Mouse (Mus musculus) hindbrain, embryonic 11.5 days (tissue): ENCODE data around the gene Slc17a8. TPM values are rescaled to one million over a fixed set of nuclear protein-coding genes. Genes with fewer than 3 reads are reported as not detected.
"Not testable (repeated sequence)": the region's sequence is repeated elsewhere in the genome, so short reads cannot be mapped to it uniquely, and the experiment has no call there.

Experiments
- ATAC-seq: fragments of 200-750 bp; cut with Nextera tagmentation; 2 replicates; pipeline ENCODE4 v1.8.0; 2017; ENCODE audit warnings: mild to moderate bottlenecking, moderate TSS enrichment, moderate library complexity; ENCODE audit not compliant: low FRiP score
- DNase-seq: peaks from one replicate; pipeline ENCODE4 v3.0.0-alpha.2; 2015; ENCODE audit warnings: low spot score
- H3K27ac ChIP-seq: fragments of 300-500 bp; sonication (generic); 2 replicates; pipeline ENCODE4 v1.5.1; 2014; ENCODE audit warnings: mild to moderate bottlenecking, low read depth, low read length
- H3K27me3 ChIP-seq: fragments of 300-500 bp; sonication (generic); 2 replicates; pipeline ENCODE4 v1.6.1; 2014; ENCODE audit warnings: mild to moderate bottlenecking, low read length, moderate library complexity, mixed read lengths; ENCODE audit not compliant: control insufficient read depth, insufficient read depth
- H3K36me3 ChIP-seq: fragments of 300-500 bp; sonication (generic); 2 replicates; pipeline ENCODE4 v1.6.1; 2014; ENCODE audit warnings: mild to moderate bottlenecking, low read length, moderate library complexity, mixed read lengths; ENCODE audit not compliant: control insufficient read depth, insufficient read depth
- H3K4me1 ChIP-seq: fragments of 300-500 bp; sonication (generic); replicated peaks from 2 replicates; pipeline ENCODE4 v1.6.1; 2014; ENCODE audit warnings: low read length, mixed read lengths; ENCODE audit not compliant: control insufficient read depth, insufficient read depth
- H3K4me2 ChIP-seq: fragments of 300-500 bp; sonication (generic); replicated peaks from 2 replicates; pipeline ENCODE4 v1.6.1; 2014; ENCODE audit warnings: mild to moderate bottlenecking, low read depth, low read length
- H3K4me3 ChIP-seq: fragments of 300-500 bp; sonication (generic); 2 replicates; pipeline ENCODE4 v1.5.1; 2014; ENCODE audit warnings: low read depth, low read length
- H3K9ac ChIP-seq: fragments of 300-500 bp; sonication (generic); 2 replicates; pipeline ENCODE4 v1.6.1; 2014; ENCODE audit warnings: low read depth, low read length
- H3K9me3 ChIP-seq: fragments of 300-500 bp; sonication (generic); 2 replicates; pipeline ENCODE4 v1.6.1; 2016; ENCODE audit warnings: low read length; ENCODE audit not compliant: control insufficient read depth
- WGBS: fragments of 180-500 bp; shearing (Covaris S2); extraction: QIAGEN DNeasy Blood & Tissue Kit; methylation state at CpG from one replicate; pipeline ENCODE4 v1.1.7; 2014; 5-methylcytosine and 5-hydroxymethylcytosine counted together
- polyA plus RNA-seq: library from polyadenylated mRNA; unstranded; fragments of >200 nt; fragmentation: Nextera tagmentation; extraction: Ambion mirVana; gene quantifications from 2 replicates; pipeline ENCODE4 v1.2.1, GENCODE M21; 2014

Slc17a8 gene
- polyA plus RNA-seq, 1 experiment from 2014 or later, result 2.0 TPM

DNA sequence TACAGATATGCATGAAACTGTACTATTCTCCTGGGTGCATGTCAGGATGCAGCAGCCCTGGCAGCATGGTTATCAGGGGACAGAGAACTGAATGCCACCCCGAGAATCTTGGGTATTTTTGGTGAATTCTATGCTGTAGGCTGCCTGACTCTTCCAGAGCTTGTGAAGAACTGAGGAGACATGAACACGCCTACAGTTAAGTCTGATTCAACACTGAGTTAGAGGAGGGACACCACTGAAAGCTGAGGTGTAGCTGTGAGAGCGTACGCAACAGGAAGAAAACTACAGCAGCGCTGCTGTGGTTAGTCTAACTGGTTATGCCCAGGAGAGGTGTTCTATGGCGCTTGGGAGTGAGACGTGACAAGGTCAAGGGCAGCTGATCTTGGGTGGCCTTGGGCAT lies 67.2 kb downstream of the Slc17a8 start:
- 86% methylated on average over 7 of the region's 7 CpGs for WGBS
- H3K36me3 ChIP-seq, H3K9me3 ChIP-seq, ATAC-seq, H3K4me1 ChIP-seq, DNase-seq, H3K4me2 ChIP-seq, H3K27ac ChIP-seq, H3K9ac ChIP-seq, H3K27me3 ChIP-seq, H3K4me3 ChIP-seq: not testable (repeated sequence)

DNA sequence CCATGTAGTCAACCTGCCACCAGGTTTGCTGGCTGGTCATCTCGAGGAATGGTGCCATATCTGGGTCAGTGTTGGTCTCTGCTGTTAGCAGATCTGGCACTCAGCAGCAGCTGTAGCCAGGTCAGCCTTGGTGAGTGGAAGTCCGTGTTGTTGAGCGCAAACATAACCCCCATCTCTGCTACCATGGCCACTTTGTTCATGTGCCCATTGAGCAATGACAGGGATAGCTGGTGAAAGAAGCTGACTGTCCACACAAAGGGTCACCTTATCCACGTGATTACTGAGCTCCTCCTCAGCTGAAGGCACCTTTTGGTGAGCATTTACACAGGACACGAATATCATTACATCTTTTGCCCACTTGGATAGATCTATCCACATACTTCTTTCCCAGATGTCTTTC lies 68.0 kb downstream of the Slc17a8 start:
- no peak overlapping the region for H3K4me2 ChIP-seq
- no peaks in the 10 kb centered on the region for H3K9me3 ChIP-seq
- 84% methylated on average over 5 of the region's 5 CpGs for WGBS
- no peak overlapping the region for H3K27ac ChIP-seq
- no peaks in the 10 kb centered on the region for H3K36me3 ChIP-seq
- no peaks in the 10 kb centered on the region for H3K4me1 ChIP-seq
- ATAC-seq (no peak), DNase-seq (no peak)
- no peaks in the 10 kb centered on the region for H3K27me3 ChIP-seq
- no peak overlapping the region for H3K9ac ChIP-seq
- no peak overlapping the region for H3K4me3 ChIP-seq

DNA sequence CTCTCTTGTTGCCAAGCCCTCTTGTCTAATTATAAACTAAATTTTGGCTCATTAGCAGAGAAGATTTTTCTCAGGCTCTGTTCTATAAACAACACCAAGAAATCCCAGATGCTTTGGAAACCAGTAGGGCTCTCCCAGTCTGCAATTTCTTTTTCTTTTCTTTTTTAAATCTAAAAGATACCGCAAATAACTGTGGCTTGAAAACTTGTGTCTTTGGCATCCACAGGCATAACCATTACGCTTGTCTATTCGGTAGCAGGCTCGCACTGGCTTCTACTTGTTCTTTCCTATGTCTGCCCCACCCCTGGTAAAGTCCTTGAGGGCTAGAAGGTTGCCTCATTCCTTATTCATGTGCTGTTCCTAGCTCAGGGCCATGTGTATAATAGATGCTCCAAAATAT lies 69.4 kb downstream of the Slc17a8 start:
- Histone ChIP-seq H3K4me1 (no peaks in the 10 kb centered on the region), H3K9ac (no peak overlapping the region), H3K4me2 (no peak overlapping the region), H3K27ac (no peak overlapping the region), H3K4me3 (no peak overlapping the region), H3K9me3 (no peaks in the 10 kb centered on the region), H3K36me3 (no peaks in the 10 kb centered on the region), H3K27me3 (no peaks in the 10 kb centered on the region)
- 90% methylated on average over 4 of the region's 4 CpGs for WGBS
- DNase-seq, result no peak
- no peak for ATAC-seq

DNA sequence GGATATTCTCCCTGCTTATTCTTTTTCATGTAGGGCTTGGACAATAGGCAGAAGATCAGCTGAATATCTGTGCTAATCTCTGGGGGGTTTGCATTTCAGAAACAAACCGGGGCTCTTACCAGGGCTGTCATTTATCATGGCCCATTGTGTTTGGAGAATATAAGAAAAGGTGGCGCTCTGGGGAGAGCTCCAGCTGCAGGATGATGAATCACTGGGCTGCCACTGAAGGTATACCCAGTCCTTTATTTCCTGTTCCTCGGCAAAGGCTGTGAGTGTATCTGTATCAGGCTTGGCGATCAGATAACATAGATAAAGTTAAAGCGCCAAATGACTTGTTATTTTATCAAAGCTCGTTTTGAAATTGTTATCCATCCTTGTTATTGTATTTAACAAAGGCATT lies 73.0 kb downstream of the Slc17a8 start:
- H3K9me3 ChIP-seq, result no peaks in the 10 kb centered on the region
- DNase-seq, result peak; percentile 30
- no peaks in the 10 kb centered on the region for H3K27me3 ChIP-seq
- H3K4me3 ChIP-seq, result no peak overlapping the region
- H3K36me3 ChIP-seq, result no peaks in the 10 kb centered on the region
- no peak overlapping the region for H3K9ac ChIP-seq
- no peaks in the 10 kb centered on the region for H3K4me1 ChIP-seq
- 47% methylated on average over 6 of the region's 6 CpGs for WGBS
- no peak overlapping the region for H3K4me2 ChIP-seq
- ATAC-seq, result peak; percentile 67
- no peak overlapping the region for H3K27ac ChIP-seq

DNA sequence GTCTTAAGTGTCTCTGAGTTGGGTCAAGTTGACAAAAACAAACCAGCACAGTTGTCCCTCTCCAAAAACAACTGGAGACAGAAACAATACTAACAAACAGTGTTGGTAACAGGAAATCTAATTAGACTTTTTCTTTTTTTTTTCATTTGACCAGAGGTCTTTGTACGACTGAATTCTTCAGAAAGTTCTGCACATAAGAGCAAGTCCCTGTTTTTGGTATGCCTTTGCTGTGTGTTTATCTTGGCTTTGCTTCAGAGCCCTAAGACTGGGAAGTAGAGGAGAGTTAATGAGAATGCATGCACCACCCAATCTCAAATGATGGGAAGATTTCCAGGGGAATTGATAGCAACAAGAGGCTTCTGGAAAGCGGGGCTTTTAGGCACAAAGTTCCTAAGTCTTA lies 74.1 kb downstream of the Slc17a8 start:
- Histone ChIP-seq H3K36me3 (no peaks in the 10 kb centered on the region), H3K9me3 (no peaks in the 10 kb centered on the region), H3K4me1 (no peaks in the 10 kb centered on the region), H3K27me3 (no peaks in the 10 kb centered on the region), H3K4me3 (no peak overlapping the region), H3K9ac (no peak overlapping the region), H3K27ac (peak overlapping the region; percentile 52), H3K4me2 (no peak overlapping the region)
- DNase-seq (no peak), ATAC-seq (no peak)
- 88% methylated on average over 2 of the region's 2 CpGs for WGBS

DNA sequence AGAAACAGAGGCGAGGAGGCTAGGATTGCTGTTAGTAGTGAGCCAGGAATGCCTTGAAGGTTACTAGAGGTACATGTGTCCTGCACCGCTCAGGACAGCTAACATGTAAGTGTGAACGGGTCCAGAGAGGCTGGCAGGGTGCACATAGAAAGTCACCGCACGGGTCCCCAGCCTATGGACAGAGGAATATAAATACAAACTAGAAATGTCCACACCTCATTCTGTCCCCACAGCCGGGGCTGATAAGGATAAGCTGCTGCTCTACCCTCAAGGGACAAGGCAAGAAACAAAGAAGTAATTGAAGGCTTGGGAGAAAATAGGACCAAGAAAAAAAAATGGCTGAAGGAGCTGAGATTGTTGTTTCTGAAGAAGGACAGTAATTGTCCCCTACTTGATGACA lies 77.2 kb downstream of the Slc17a8 start:
- no peaks in the 10 kb centered on the region for H3K36me3 ChIP-seq
- ATAC-seq, result no peak
- WGBS, result 78% methylated on average over 6 of the region's 6 CpGs
- no peaks in the 10 kb centered on the region for H3K9me3 ChIP-seq
- H3K4me3 ChIP-seq, result no peak overlapping the region
- no peaks in the 10 kb centered on the region for H3K4me1 ChIP-seq
- no peak overlapping the region for H3K9ac ChIP-seq
- DNase-seq, result no peak
- H3K27ac ChIP-seq, result no peak overlapping the region
- H3K4me2 ChIP-seq, result no peak overlapping the region
- H3K27me3 ChIP-seq, result no peaks in the 10 kb centered on the region

DNA sequence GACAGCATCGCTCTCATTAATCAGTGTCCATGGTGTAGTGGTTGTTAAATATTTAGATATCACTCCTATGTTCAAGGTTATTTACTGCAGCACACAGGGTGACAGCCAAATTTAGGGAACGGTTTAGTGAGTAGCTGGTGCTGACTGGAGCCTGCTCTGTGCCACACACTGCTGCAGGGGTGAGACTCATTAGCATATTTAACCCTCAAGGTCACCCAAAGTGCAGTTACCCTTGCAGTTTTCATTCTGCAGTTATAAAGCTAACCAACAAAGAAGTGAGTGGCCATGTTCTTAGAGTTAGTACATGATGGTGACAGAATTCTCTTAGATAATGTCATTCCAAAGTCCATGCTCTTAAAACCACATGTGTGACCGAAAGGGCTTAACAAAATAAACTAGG lies 78.7 kb downstream of the Slc17a8 start:
- no peak for ATAC-seq
- no peak overlapping the region for H3K4me3 ChIP-seq
- no peak overlapping the region for H3K27ac ChIP-seq
- DNase-seq, result no peak
- H3K9me3 ChIP-seq, result no peaks in the 10 kb centered on the region
- H3K4me1 ChIP-seq, result no peaks in the 10 kb centered on the region
- no peak overlapping the region for H3K9ac ChIP-seq
- H3K4me2 ChIP-seq, result no peak overlapping the region
- WGBS, result 89% methylated on average over 3 of the region's 3 CpGs
- H3K27me3 ChIP-seq, result no peaks in the 10 kb centered on the region
- H3K36me3 ChIP-seq, result no peaks in the 10 kb centered on the region

DNA sequence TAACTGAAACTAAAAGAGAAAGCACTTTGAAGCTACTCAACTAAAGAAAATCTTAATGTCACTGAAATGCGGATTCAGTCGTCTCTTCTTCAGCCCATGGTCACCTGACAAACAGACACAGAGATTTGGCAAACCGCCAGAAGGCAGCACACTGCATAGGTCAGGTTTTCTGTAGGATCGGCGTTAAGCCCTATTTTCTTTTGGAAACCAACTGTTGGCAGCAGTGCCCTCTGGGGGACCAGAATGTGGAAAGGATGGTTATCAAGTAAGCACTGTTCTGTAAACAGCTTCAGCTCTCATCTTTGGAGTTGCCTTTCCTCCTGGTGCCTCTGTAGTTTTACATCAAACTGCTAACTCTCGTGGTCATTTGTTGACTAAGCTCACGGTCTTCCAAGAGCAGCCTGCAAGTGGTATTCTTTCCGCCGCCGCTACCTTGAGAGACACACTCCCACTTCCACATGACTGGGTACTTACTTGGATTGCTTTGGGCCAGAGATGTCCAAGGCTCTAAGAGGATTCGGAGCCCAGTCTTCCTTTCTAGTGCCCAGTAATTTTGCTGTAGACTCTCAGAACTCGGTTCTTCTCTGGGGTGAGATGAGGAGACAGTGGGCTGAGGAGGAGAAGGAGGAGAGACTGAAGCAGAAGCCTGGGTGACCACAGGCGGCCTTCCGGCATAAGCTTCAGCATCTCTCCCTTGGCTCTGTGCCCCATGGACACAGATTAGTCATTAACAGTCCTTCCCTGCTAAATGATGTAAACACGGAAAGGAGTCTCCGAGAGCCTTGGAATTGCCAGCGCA lies 87.9 kb downstream of the Slc17a8 start, which contains the start of gene Nr1h4:
Gene Nr1h4, minus strand, starts transcription at position 657 of the 799 bp plus-strand sequence.
- H3K27me3 ChIP-seq, result no peaks in the 10 kb centered on the region
- H3K4me3 ChIP-seq, result no peak within 1 kb of the TSS
- WGBS, result 83% methylated on average over 17 of the region's 17 CpGs
- no peak within 1 kb of the TSS for H3K27ac ChIP-seq
- DNase-seq (no peak), ATAC-seq (no peak)
- H3K9me3 ChIP-seq, result no peaks in the 10 kb centered on the region
- H3K9ac ChIP-seq, result no peak within 1 kb of the TSS
- no peaks in the 10 kb centered on the region for H3K36me3 ChIP-seq
- no peaks in the 10 kb centered on the region for H3K4me1 ChIP-seq
- H3K4me2 ChIP-seq, result no peak within 1 kb of the TSS

DNA sequence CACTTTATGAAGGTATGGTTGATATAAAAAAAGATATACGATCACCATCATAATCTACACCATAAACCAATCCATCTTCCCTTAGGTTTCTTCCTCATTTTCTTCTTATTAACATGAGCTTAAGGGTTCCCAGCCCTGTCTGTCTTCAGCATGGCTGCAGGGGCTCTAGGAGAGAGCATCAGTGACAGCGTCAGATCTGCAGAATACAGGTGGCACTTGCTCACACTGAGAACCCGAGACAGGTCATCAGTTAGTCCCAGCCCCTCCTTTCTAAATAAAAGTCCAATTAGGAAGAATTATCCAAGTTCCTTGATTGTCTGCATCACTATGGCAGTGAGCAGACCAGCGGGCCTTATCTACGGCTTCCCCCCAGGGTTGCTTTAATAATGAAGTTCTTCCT lies 88.6 kb downstream of the Slc17a8 start:
- Histone ChIP-seq H3K27me3 (no peaks in the 10 kb centered on the region), H3K9me3 (no peaks in the 10 kb centered on the region), H3K4me3 (no peak overlapping the region), H3K4me2 (no peak overlapping the region), H3K9ac (no peak overlapping the region), H3K4me1 (no peaks in the 10 kb centered on the region), H3K27ac (no peak overlapping the region), H3K36me3 (no peaks in the 10 kb centered on the region)
- DNase-seq (no peak), ATAC-seq (no peak)
- 88% methylated on average over 5 of the region's 5 CpGs for WGBS
